Mouse (Mus musculus) cerebellum, postnatal 4 days (tissue): ENCODE data around the gene Mbd4.
"Not testable (repeated sequence)": the region's sequence is repeated elsewhere in the genome, so short reads cannot be mapped to it uniquely, and the experiment has no call there.

Experiments used
- DNase-seq, 2 experiments: peaks; one replicate each; pipeline ENCODE4 v3.0.0; 2022; ENCODE audit warnings: low spot score in 2 of 2, mixed read lengths in 1 of 2

Mbd4 gene

DNA sequence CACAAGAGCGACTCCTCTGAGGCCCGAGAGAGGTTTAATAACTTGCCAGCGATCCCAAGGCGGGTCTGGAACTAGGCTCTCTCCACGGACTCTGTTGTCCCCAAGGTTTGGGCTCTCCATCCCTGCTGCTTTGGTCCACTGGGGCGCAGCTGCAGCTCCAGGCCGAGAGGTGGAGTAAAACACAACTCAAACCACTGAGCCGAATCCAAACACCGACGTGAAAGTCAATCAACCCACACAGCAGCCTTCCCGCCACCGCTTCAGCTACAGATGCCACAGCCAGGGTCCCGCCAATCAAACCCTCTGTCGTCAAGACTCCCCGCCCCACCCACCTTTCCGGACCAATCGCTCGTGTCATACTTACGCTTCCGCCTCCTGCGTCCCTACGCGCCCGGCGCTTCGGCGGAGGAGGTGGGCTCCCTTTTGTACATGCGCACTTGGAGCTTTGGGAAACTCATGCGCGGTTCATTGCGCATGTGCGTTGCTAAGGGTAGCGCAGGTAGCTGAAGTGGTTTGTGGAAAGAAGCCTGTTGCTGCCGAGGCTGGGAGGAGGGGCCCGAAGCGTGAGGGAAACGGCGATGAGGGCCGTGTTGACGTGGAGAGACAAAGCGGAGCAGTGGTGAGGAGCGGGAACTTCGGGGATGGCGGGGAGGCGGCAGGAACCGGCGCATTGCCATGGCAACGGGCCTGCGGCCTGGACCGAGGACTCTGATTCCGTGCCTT, at the start of gene Mbd4, which contains the start of gene Ift122:
Gene Mbd4 (minus strand): TSS at position 281 of the 723 bp plus-strand sequence.
Gene Ift122 (plus strand): TSS at position 380 of the 723 bp plus-strand sequence.
- DNase-seq = peak; percentile 85 to 96

DNA sequence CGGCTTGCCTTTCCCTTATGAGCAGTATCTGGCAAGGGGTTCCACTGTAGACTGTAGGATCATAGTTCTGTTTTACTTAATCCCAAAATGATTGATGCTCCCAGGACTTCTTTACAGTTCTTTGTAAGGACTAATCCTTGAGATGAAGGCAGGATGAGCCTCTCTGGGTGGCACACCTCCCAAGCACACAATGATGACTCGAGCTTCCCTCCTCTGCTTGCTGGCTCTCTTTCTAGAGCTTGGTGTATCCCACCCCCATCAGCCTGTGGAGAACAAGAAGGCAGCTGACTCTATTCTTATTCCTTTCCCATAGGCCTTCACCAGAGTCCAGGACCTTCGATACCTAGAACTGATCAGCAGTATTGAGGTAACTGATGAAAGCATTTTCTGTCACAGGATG, 49.4 kb upstream of the Mbd4 start:
- DNase-seq = no peak

DNA sequence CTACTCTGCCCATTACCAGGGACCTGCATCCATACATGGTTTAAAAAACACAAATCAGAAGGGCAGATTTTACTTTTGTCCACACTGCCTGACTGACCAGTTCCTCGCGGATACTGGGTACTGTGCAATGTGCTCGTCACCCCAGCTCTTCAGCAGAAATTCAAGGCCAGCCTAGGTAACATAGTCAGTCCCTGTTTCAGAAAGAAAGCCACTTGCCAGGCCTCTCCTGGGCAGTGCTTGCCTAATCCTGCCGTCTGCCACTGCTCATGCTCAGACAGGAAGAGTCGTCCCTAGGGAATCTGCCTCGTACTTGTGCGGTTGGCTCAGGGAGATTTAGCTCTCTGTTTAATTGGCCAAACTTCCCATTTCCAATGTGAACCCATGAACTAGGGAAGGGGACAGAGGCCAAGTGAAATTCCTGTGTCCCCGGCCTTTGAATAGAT, 48.3 kb upstream of the Mbd4 start:
- DNase-seq = no peak

- DNase-seq = peak in 1 of 2 experiments; percentile 74
Measured at GRCm38 (mm10) chr6:115901062-115901461, 47.9 kb upstream of the Mbd4 start.

- no peak for DNase-seq
Measured at GRCm38 (mm10) chr6:115897926-115898520, 44.9 kb upstream of the Mbd4 start.

- DNase-seq = no peak
Measured at GRCm38 (mm10) chr6:115897117-115897516, 43.9 kb upstream of the Mbd4 start.

DNA sequence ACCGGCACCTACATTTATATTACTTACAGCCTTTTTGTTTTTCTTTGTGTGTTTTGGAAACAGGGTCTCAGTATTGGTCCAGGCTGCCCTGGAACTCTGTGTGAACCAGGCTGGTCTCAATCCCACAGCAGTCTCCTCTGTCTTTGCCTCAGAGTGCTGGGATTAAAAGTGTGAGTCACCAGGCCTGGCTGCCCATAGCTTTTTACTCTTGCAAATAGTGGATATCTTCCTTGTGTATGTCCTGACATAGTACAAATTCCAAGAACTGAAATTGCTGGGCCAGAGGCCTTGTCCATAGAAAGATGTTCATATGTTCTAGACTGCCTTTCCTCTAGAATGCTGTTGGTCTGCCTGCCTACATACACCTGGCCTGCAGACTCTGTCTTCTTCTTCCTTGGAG, 43.2 kb upstream of the Mbd4 start:
- DNase-seq = no peak

DNA sequence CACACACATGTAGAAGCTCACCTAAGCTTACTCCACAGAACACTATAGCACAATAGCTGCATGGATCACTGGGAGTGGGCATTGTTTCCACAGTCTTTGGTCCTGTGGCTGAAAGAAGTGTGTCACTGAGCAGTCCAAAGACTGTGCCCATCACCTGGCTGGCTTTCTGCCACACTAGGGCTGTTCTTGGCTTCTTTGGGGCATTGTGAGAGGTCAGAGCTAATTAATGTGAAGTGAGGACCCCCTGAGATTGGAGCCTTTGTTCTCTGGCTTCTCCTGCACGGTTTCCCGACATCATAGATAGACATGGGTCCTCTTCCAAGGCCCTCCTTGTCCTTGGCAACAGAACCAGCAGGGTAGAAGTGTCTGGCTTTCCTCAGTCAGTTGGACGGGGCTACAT, 39.2 kb upstream of the Mbd4 start:
- no peak for DNase-seq

DNA sequence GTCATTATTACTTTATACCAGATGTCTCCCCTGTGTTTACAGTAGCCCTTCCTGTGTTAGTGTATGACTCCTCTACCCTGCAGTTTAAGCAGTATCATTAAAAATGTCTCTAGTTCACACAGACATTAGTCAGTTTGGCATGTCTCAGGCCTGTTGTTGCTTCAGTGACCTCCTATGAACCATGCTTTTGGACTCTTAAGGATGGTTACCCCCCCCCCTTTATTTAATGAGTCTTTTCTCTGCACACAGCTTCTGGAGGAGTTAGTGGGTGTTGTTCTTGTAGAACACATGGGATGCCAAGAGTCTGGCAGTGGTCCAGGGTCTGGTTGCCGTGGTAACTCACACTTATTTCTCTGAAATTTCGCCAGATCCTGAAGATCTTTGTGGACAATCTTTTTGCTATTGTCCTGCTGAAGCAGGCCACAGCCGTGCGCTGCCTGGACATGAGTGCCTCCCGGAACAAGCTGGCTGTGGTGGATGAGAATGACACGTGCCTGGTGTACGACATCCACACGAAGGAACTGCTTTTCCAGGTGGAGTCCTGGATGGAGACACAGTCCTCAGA, 38.4 kb upstream of the Mbd4 start:
- peak in 1 of 2 experiments; percentile 73 for DNase-seq

DNA sequence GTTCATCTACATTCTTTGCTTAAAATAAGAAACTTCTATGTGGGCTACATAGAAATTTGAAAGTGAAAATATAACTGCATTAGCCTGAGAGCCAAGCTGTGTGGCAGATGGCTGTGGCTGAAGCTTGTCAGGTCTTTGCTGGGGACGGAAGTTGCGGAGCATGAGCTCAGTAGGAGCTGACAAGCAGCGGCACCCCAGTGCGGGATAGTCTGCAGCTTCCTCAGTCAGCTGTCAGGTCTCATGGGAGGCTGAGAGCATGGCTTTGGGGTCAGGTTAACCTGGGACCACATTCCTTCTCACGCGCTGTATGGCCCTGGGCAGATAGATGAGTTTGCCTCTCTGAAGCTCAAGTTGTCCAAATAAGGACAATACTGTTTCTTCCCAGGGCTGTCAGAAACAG, 37.9 kb upstream of the Mbd4 start:
- DNase-seq = no peak

- no peak for DNase-seq
Measured at GRCm38 (mm10) chr6:115890601-115891000, 37.4 kb upstream of the Mbd4 start.

DNA sequence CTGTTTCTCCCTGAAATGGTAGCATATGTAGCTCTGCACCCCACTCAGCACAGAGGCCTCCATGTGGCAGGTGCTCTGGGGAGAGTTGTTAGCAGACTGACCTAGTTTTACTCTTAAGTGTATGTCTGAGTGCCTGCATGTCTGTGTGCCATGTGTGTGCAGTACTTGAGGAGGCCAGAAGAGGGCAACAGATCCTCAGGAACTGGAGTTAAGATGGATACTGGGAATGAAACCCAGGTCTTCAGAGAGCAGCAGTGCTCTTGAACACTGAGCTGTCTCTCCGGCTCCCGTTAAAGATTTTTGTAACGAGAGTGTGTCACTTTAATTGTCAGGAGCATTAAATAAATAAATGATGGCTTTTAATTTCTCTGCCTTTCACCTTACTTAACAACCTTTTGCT, 35.1 kb upstream of the Mbd4 start:
- peak in 1 of 2 experiments; percentile 33 for DNase-seq

DNA sequence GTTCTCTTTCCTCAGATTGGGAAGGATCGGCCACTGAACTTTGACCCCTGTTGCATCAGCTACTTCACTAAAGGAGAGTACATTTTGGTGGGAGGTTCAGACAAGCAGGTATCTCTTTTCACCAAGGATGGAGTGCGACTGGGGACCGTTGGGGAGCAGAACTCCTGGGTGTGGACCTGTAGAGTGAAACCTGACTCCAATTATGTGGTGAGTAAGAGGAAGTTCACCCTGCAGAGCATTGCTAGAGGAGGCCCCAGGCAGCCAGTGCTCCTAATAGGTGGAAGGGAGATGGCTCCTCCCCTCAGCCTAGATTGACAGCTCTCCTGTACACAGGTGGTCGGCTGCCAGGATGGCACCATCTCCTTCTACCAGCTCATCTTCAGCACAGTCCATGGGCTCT, 33.7 kb upstream of the Mbd4 start:
- no peak for DNase-seq

GRCm38 (mm10) chr6:115884018-115884417, 30.8 kb upstream of the Mbd4 start:
- no peak for DNase-seq

DNA sequence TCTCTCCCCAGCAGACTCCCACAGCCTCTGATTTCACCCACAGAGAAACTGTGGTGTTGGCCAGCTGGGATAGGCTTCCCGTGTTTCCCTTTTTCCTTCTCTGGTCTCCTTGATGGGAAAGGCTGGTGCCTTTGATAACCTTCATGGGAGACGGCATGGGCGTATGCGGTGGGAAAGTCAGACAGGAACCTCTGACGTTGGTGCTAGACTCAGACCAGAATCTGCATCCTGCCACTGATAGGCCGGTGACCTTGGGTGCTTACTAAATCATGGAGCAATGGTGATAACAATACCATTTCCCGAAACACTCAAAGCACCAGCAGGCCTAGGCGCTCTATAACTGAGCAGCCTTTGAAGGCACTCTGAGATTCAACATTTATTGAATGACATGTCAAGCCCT, 27.6 kb upstream of the Mbd4 start:
- DNase-seq = no peak

DNA sequence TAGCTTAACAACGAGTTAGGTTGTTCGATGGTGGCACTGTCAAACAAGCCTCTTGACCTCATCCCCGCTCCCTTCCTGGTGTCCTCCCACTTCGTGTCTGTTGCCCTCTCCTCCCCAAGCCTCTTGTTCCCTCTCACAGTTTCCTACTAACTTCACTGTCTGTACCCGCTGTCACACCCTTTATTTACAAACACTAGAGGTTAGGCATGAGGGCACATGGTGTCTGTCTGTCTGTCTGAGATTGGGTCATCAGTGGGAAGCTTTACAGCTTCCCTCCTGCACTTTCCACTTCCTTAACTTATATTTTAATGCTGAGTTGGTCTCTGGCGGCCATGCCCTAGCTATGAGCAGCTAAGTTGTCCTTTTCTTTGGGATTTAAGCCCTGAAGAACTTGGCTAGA, 26.6 kb upstream of the Mbd4 start:
- no peak for DNase-seq

DNA sequence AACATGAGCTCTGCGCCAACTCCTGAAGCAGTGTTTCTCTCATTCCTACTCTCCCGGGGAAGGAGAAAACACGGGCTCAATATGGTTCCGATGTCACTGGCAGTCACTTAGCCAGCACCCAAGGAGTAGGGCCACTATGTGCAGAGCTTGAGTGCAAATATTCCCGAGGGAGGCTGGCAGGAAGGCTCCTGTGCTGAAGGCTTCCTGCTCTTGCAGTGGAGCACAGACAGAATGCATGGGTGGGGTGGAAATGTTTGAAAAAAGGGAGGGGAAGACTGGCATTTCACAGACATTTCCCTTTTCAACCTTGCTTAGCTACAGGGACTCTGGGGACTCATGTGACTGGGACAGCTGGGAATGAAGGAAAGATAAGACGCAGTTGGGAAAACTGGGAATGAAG, 25.5 kb upstream of the Mbd4 start:
- no peak for DNase-seq

GRCm38 (mm10) chr6:115877239-115877638, 24.1 kb upstream of the Mbd4 start:
- DNase-seq = no peak

GRCm38 (mm10) chr6:115871318-115871717, 18.1 kb upstream of the Mbd4 start:
- DNase-seq = not testable (repeated sequence)

- not testable (repeated sequence) for DNase-seq
Measured at GRCm38 (mm10) chr6:115867157-115867556, 14.0 kb upstream of the Mbd4 start.

DNA sequence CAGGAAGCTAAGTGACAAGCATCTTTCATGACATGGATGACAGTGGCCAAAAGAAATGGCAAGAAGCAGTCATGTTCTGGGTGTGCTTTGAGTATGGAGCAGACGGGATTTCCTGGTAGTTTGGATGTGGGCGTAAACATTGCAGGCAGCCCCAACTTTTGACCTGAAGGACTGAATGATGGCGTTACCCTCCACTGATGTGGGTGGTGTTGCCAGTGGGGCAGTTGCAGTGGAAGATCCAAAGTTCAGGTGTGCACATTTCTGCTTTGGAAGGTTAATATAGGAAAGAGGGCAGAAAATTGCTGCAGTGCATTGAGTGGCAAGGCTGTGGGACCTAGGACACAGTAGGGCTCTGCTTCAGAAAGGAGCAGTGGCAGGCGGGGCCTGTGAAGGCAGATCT, 12.1 kb upstream of the Mbd4 start:
- DNase-seq = no peak

- no peak for DNase-seq
Measured at GRCm38 (mm10) chr6:115863340-115863841, 10.2 kb upstream of the Mbd4 start.

DNA sequence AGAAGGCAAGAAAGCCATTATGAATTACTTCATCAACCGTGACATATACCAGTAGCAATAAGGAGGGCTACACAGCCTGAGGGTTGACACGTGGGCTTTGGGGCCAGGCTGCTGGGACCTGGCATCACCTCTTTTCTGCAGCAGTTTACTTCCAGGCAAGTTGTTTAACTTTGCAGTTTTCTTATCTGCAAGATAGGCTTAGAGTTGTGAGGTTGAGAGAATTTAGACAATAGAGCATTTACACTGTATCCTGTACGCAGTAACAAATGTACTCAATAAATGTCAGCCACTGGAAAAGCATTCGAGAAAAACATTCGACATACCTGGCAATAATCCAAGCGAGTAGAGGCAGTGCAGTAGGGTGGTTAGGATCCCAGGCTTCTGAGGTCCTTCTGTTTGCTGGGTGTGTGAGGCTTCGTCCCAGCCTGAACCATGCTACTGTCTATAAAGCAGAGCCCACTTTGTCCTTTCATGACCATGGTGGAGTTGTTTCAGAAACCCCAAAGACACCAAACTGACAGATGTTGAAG, 6.9 kb upstream of the Mbd4 start:
- no peak for DNase-seq
